Mouse (Mus musculus) erythroblast, embryonic 14.5 days (primary cell): Measurements from ENCODE around the gene Tex36.

Source experiments
- GATA1 ChIP-seq: IDR thresholded peaks from 2 replicates; pipeline ENCODE4 v1.6.1; 2012; ENCODE audit warnings: low read length, inconsistent platforms, mixed read lengths
- TAL1 ChIP-seq: IDR thresholded peaks from 3 replicates; pipeline ENCODE4 v1.6.1; 2012; ENCODE audit warnings: low read length, inconsistent platforms, mixed read lengths

- TF ChIP-seq TAL1: no peak
- no peak for TF ChIP-seq GATA1
Observed at GRCm38 (mm10) chr7:133620721-133621120, 18.8 kb upstream of the Tex36 start.
